Mouse (Mus musculus) bone marrow, adult 2 months (tissue): ENCODE results near the gene Dlx1. TPM values are rescaled to one million over a fixed set of nuclear protein-coding genes. Genes with fewer than 3 reads are reported as not detected.
A peak's percentile ranks its signal among the peaks of the same experiment; 100 is the strongest.

ENCODE experiments used
- H3K27ac ChIP-seq: fragments of 200-500 bp; 2 replicates; pipeline ENCODE4 v1.5.1; 2012; ENCODE audit warnings: low read depth, mild to moderate bottlenecking, control low read depth, inconsistent platforms, low read length; ENCODE audit not compliant: control insufficient read depth, poor library complexity, insufficient read depth
- H3K4me1 ChIP-seq: fragments of 200-500 bp; 2 replicates; pipeline ENCODE4 v1.6.1; 2011; ENCODE audit warnings: low read length; ENCODE audit not compliant: control insufficient read depth, insufficient read depth
- H3K4me3 ChIP-seq: fragments of 200-500 bp; replicated peaks from 2 replicates; pipeline ENCODE3; 2011; ENCODE audit warnings: mild to moderate bottlenecking, low read depth, low read length, control low read depth; ENCODE audit not compliant: control insufficient read depth
- CTCF ChIP-seq: fragments of 200-500 bp; IDR thresholded peaks from 2 replicates; pipeline ENCODE4 v1.5.1; 2011; ENCODE audit warnings: low read length, control low read depth; ENCODE audit not compliant: control insufficient read depth, insufficient read depth
- POLR2A ChIP-seq: fragments of 200-500 bp; IDR thresholded peaks from 2 replicates; pipeline ENCODE4 v1.6.1; 2011; ENCODE audit warnings: low read depth, mild to moderate bottlenecking, control low read depth, low read length, borderline replicate concordance; ENCODE audit not compliant: control insufficient read depth
- WGBS: fragments of 180-500 bp; shearing (Covaris S2); methylation state at CpG from one replicate; pipeline ENCODE4 v1.1.7; 2018; 5-methylcytosine and 5-hydroxymethylcytosine counted together
- polyA plus RNA-seq: library from polyadenylated mRNA; stranded (reverse); fragments of >200 nt; gene quantifications from 2 replicates; pipeline ENCODE4 v1.2.4, GENCODE M21; 2011; ENCODE audit warnings: low replicate concordance; ENCODE audit not compliant: missing spikeins, insufficient read depth, insufficient read length

The Dlx1 gene
- polyA plus RNA-seq, 1 experiment = 0.75 TPM

DNA sequence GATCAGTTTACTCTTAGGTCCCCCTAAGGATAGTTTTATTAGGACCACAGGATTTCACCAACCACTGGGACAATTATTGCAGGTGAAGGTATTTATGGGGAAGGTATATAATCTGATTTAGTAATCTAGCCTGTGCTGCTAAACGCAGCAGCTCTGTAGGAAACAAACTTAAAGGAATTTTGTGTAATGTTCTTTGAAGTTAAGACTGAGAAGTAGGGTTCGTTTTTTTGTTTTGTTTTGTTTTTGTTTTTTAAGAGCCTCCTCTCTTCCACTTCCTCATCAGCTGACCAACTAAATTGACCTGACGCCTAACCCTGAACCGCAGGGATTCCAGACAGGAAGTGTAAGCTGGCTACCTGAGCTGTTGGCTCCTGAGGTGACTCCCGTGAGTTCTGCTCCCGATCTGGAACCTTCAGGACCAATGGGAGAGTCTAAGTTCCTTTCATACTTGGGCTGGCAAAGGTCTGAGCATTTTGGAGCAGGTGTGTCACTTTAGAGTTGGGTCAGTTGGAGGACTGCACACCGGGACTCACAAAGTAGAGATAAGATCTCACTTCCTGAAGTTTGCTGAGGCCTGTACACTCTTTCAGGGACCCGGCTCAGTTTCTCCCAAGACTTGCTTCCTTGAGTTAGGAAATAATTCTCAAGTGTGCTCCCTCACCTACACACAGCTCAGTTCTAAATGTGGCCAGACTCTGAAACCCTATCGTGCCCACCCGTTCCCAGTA lies 1.2 kb upstream of the Dlx1 start:
- 5% methylated on average over 10 of the region's 10 CpGs for WGBS
- H3K4me3 ChIP-seq = no peak overlapping the region
- H3K27ac ChIP-seq = no peak overlapping the region
- TF ChIP-seq POLR2A = no peak
- TF ChIP-seq CTCF = no peak
- no peaks in the 10 kb centered on the region for H3K4me1 ChIP-seq

DNA sequence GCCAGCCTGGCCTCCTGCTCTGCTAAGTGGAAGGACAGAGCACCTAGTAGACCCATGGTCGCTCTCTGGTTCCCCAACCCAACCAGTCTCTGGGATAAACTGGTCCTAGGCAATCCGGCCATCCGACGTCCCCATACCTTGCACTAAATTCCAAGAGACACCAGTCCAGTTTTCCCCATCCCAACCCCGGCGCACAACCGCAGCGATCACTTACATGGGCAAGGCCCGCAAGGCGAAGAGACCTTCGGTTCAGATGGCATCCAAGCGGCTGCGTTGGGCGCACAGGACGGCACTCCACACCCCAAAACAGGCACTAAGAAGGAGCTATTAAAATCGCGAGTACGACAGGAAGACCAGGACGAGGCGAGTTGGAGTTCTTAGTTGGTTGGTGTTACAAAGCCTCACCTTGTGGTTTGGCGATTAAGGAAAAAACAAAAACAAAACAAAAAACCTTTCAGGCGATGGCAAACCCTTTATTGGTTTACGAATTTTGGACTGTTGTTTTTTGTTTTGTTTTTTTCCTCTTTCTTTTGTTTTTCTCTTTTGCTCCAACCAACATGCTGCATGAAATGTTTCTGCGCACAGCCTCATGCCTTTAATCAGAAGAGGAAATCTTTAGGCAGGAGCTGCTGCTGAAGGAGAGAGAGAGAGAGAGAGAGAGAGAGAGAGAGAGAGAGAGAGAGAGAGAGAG lies 445 bp upstream of the Dlx1 start:
- Histone ChIP-seq H3K4me3 (no peak overlapping the region), H3K4me1 (no peaks in the 10 kb centered on the region)

DNA sequence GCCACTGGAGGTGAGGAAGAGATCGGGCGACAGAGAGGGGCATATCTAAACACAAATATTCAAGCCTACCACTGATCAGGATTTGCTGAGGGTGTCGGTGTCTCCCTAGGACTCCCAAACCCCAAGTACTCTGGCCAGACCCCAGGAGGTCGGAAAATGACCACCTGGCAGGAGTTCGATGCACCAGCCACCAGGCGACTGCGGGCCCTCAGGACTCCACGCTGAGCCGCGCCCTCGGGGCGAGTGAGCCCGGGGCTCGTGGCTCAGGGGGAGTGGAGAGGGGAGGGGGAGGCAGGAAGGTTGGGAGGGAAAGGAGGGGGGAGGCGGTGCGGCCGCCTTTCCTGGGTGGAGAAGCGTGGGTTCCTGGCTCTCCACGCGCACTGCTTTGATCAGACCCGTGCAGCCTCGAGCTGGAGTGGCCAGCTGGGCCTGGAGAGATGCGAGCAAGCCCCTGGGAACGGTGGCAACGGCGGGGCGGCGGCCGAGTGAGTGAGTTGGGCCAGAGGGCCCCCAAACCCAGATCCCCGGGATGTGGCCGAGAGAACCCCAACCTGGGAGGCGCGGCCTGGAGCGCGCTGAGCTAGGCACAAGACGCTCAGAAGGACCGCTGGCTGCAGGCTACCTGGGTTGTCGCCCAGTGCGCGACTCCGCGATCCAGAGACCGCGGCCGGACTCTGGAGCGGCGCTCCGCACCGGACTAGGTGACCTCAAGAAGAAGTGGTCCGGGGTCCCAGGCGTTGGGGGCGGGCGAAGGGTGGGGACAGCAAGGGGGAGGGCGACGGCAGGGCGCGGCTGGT lies 999 bp downstream of the Dlx1 start:
- no peak; the same call in 1 of the 2 replicates for TF ChIP-seq POLR2A
- no peak for TF ChIP-seq CTCF
- Histone ChIP-seq H3K4me1 (no peaks in the 10 kb centered on the region), H3K27ac (no peak overlapping the region), H3K4me3 (no peak overlapping the region)
- WGBS = 3% methylated on average over 56 of the region's 57 CpGs

More for the DNA sequence above, 445 bp upstream of the Dlx1 start:
- 8% methylated on average over 24 of the region's 24 CpGs for WGBS
- no peak for TF ChIP-seq CTCF
- TF ChIP-seq POLR2A = no peak
- H3K27ac ChIP-seq = no peak overlapping the region

DNA sequence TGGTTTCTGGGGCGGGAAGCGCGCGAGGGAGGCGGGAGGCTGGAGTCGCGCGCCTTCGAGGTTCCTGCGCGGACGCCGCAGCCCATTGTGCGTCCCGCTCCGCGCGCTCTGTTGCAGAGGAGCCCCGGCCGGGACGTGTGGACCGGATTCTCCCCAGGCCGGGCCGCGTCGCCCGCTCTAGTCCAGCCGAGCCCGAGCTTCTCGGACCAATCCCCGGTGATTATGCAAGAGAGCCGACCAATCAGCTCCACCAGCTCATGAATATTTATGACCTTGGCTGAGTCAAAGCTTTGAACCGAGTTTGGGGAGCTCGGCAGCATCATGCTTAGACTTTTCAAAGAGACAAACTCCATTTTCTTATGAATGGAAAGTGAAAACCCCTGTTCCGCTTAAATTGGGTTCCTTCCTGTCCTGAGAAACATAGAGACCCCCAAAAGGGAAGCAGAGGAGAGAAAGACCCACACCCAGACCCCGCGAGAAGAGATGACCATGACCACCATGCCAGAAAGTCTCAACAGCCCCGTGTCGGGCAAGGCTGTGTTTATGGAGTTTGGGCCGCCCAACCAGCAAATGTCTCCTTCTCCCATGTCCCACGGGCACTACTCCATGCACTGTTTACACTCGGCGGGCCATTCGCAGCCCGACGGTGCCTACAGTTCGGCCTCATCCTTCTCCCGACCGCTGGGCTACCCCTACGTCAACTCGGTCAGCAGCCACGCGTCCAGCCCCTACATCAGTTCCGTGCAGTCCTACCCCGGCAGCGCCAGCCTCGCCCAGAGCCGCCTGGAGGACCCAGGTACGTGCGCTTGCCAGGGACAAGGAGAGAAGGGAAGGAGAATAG lies 1.8 kb downstream of the Dlx1 start:
- 1% methylated on average over 60 of the region's 60 CpGs for WGBS
- no peaks in the 10 kb centered on the region for H3K4me1 ChIP-seq

GRCm38 (mm10) chr2:71530391-71531123 lies 2.6 kb downstream of the Dlx1 start:
- no peak overlapping the region for H3K4me3 ChIP-seq
- no peaks in the 10 kb centered on the region for H3K4me1 ChIP-seq
- 5% methylated on average over 34 of the region's 34 CpGs for WGBS
- no peak for TF ChIP-seq POLR2A
- TF ChIP-seq CTCF = no peak
- no peak overlapping the region for H3K27ac ChIP-seq

More for the DNA sequence above, 1.8 kb downstream of the Dlx1 start:
- peak overlapping the region; percentile 16 for H3K4me3 ChIP-seq
- TF ChIP-seq POLR2A (peak; percentile 10; the same call in 1 of the 2 replicates), CTCF (no peak)
- no peak overlapping the region for H3K27ac ChIP-seq

- TF ChIP-seq POLR2A (no peak), CTCF (no peak)
Observed at GRCm38 (mm10) chr2:71531124-71531590, 3.2 kb downstream of the Dlx1 start.

GRCm38 (mm10) chr2:71531990-71532970 lies 4.4 kb downstream of the Dlx1 start:
- Histone ChIP-seq H3K4me1 (no peaks in the 10 kb centered on the region), H3K4me3 (no peak overlapping the region)
- 5% methylated on average over 43 of the region's 43 CpGs for WGBS

More at GRCm38 (mm10) chr2:71531124-71531590, 3.2 kb downstream of the Dlx1 start:
- no peak overlapping the region for H3K4me3 ChIP-seq
- WGBS = 7% methylated on average over 12 of the region's 12 CpGs
- no peaks in the 10 kb centered on the region for H3K4me1 ChIP-seq
- no peak overlapping the region for H3K27ac ChIP-seq

More at GRCm38 (mm10) chr2:71531990-71532970, 4.4 kb downstream of the Dlx1 start:
- H3K27ac ChIP-seq = no peak overlapping the region
- TF ChIP-seq POLR2A (no peak), CTCF (no peak)
